Mouse (Mus musculus) liver, adult 2 months (tissue): ENCODE results near the gene Ece1. TPM values are rescaled to one million over a fixed set of nuclear protein-coding genes. Genes with fewer than 3 reads are reported as not detected.

Source experiments
- DNase-seq: peaks from one replicate; pipeline ENCODE4 v3.0.0-alpha.2; 2011; ENCODE audit warnings: low read depth, low spot score; ENCODE audit errors: extremely low read depth
- H3K27ac ChIP-seq: fragments of 200-500 bp; replicated peaks from 2 replicates; pipeline ENCODE4 v1.5.1; 2012; ENCODE audit warnings: low read depth, mild to moderate bottlenecking, control low read depth, inconsistent platforms, low read length; ENCODE audit not compliant: insufficient read depth
- H3K27me3 ChIP-seq: fragments of 200-500 bp; 2 replicates; pipeline ENCODE4 v1.6.1; 2012; ENCODE audit warnings: mild to moderate bottlenecking, moderate library complexity, low read length, inconsistent platforms; ENCODE audit not compliant: control insufficient read depth, insufficient read depth
- H3K36me3 ChIP-seq: fragments of 200-500 bp; 2 replicates; pipeline ENCODE4 v1.6.1; 2012; ENCODE audit warnings: low read length, inconsistent platforms; ENCODE audit not compliant: control insufficient read depth, insufficient read depth
- H3K4me1 ChIP-seq: fragments of 200-500 bp; 2 replicates; pipeline ENCODE4 v1.6.1; 2011; ENCODE audit warnings: low read length; ENCODE audit not compliant: control insufficient read depth, insufficient read depth
- H3K4me3 ChIP-seq: fragments of 200-500 bp; 2 replicates; pipeline ENCODE4 v1.5.1; 2011; ENCODE audit warnings: low read depth, mild to moderate bottlenecking, control low read depth, low read length, moderate library complexity; ENCODE audit not compliant: insufficient read depth
- H3K79me2 ChIP-seq: fragments of 200-500 bp; 2 replicates; pipeline ENCODE4 v1.6.1; 2012; ENCODE audit warnings: inconsistent platforms, mild to moderate bottlenecking, low read length, moderate library complexity; ENCODE audit not compliant: control insufficient read depth, insufficient read depth
- H3K9ac ChIP-seq: fragments of 200-500 bp; 2 replicates; pipeline ENCODE4 v1.6.1; 2012; ENCODE audit warnings: low read depth, mild to moderate bottlenecking, control low read depth, inconsistent platforms, low read length
- CTCF ChIP-seq: fragments of 200-500 bp; IDR thresholded peaks from 2 replicates; pipeline ENCODE4 v1.5.1; 2011; ENCODE audit warnings: low read depth, low read length, control low read depth
- POLR2A ChIP-seq: fragments of 200-500 bp; IDR thresholded peaks from 2 replicates; pipeline ENCODE4 v1.6.1; 2011; ENCODE audit warnings: low read length, control low read depth; ENCODE audit not compliant: insufficient read depth; ENCODE audit errors: extremely low read depth
- WGBS: fragments of 180-500 bp; shearing (Covaris S2); methylation state at CpG from one replicate; pipeline ENCODE4 v1.1.7; 2018; 5-methylcytosine and 5-hydroxymethylcytosine counted together
- polyA plus RNA-seq: library from polyadenylated mRNA; depleted of rRNA; stranded (reverse); fragments of >200 nt; gene quantifications from 2 replicates; pipeline ENCODE4 v1.2.3, GENCODE M21; 2012
- total RNA-seq: library from RNA; depleted of rRNA; stranded (reverse); fragments of >200 nt; gene quantifications from 2 replicates; pipeline ENCODE4 v1.2.3, GENCODE M21; 2014

Ece1 gene
- total and polyA plus RNA-seq, 2 experiments: 213 to 630 TPM

- Histone ChIP-seq H3K4me1 (peaks cover 11% of the 10 kb centered on the region), H3K4me3 (no peak overlapping the region), H3K27ac (no peak overlapping the region), H3K9ac (no peak overlapping the region), H3K27me3 (no peaks in the 10 kb centered on the region), H3K79me2 (peaks cover 6% of the 10 kb centered on the region; the same call in 1 of the 2 replicates), H3K36me3 (no peaks in the 10 kb centered on the region)
- no peak for DNase-seq
- 89% methylated on average over 7 of the region's 7 CpGs for WGBS
- TF ChIP-seq POLR2A (no peak), CTCF (no peak)
Observed at GRCm38 (mm10) chr4:137991240-137991639, 129.2 kb downstream of the Ece1 start.

DNA sequence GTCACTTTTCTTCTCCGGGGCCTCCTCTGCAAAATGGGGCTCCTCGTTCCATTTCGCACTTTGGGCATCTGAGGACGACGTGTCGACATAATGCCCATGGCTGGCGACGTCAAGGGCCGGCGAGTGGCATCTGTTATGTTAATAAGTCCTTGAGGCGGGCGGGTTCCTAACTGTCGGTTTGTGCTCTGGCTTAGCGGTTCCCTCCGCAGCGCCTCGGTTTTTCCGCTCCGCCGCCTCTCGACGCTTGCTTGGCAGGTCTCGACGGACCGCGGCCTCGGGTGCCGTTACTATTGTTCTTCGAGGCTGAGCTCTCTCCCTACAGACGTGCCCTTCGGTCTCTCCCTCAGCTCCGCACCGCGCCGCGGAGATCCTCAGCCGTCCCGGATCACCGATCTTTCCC lies 130.9 kb downstream of the Ece1 start, which contains the start of gene Eif4g3:
Eif4g3 (plus strand) TSS at position 133 of the 400 bp plus-strand sequence.
- Histone ChIP-seq H3K4me1 (peaks cover 11% of the 10 kb centered on the region), H3K27ac (peak within 1 kb of the TSS; percentile 27; the same call in 1 of the 2 replicates), H3K79me2 (peaks cover 10% of the 10 kb centered on the region; the same call in 1 of the 2 replicates), H3K9ac (peak within 1 kb of the TSS; percentile 86), H3K36me3 (no peaks in the 10 kb centered on the region), H3K4me3 (peak within 1 kb of the TSS; percentile 64), H3K27me3 (no peaks in the 10 kb centered on the region)
- WGBS: 6% methylated on average over 39 of the region's 39 CpGs
- no peak for TF ChIP-seq POLR2A
- TF ChIP-seq CTCF: no peak
- DNase-seq: no peak

DNA sequence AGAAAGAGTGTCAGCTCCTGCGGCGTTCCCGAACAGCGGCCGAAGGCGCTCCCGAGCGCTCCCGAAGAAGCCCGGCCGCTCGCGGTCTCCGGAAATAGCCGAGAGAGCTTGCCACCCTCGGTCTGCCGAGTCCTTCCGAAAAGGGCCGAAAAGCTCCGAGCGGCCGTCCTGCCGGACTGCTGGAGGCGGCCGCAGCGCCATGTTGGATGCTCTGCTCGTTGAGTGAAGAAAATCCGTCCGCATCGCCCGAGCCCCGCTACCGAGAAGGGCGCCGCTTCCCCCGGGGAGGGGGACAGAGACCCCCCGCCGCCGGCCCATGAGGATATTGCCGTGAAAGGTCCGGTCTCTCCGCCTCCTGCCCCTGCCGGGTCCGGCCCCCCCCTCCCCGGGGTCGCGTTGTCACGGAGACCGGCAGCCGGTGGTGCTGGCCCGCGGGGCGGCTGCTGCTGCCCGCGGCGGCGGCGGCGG lies 131.3 kb downstream of the Ece1 start:
- Histone ChIP-seq H3K9ac (peak overlapping the region; percentile 86), H3K4me1 (peaks cover 11% of the 10 kb centered on the region), H3K27me3 (no peaks in the 10 kb centered on the region), H3K36me3 (no peaks in the 10 kb centered on the region), H3K4me3 (peak overlapping the region; percentile 64), H3K79me2 (peaks cover 13% of the 10 kb centered on the region; the same call in 1 of the 2 replicates), H3K27ac (peak overlapping the region; percentile 27; the same call in 1 of the 2 replicates)
- no peak for TF ChIP-seq CTCF
- TF ChIP-seq POLR2A: peak; percentile 75
- DNase-seq: peak; percentile 79
- 1% methylated on average over 57 of the region's 59 CpGs for WGBS

- Histone ChIP-seq H3K27me3 (no peaks in the 10 kb centered on the region), H3K4me3 (peak overlapping the region; percentile 64), H3K36me3 (no peaks in the 10 kb centered on the region), H3K4me1 (peaks cover 11% of the 10 kb centered on the region), H3K27ac (peak overlapping the region; percentile 51; the same call in 1 of the 2 replicates), H3K79me2 (peaks cover 13% of the 10 kb centered on the region; the same call in 1 of the 2 replicates), H3K9ac (peak overlapping the region; percentile 86)
- no peak for TF ChIP-seq CTCF
- TF ChIP-seq POLR2A: no peak
- WGBS: under 1% methylated on average over 53 of the region's 60 CpGs
- no peak for DNase-seq
Observed at GRCm38 (mm10) chr4:137993821-137994561, 132.0 kb downstream of the Ece1 start.

GRCm38 (mm10) chr4:137994562-137995336 lies 132.7 kb downstream of the Ece1 start:
- peak; percentile 37 for DNase-seq
- no peak for TF ChIP-seq CTCF
- no peak for TF ChIP-seq POLR2A
- Histone ChIP-seq H3K4me1 (peaks cover 11% of the 10 kb centered on the region), H3K27ac (peak overlapping the region; percentile 51), H3K4me3 (peak overlapping the region; percentile 64), H3K79me2 (peaks cover 13% of the 10 kb centered on the region; the same call in 1 of the 2 replicates), H3K9ac (peak overlapping the region; percentile 86; the same call in 1 of the 2 replicates), H3K36me3 (no peaks in the 10 kb centered on the region), H3K27me3 (no peaks in the 10 kb centered on the region)
- 32% methylated on average over 12 of the region's 12 CpGs for WGBS
